8 mouse cellular contexts compared by ENCODE assay signal in the genomic region with DNA sequence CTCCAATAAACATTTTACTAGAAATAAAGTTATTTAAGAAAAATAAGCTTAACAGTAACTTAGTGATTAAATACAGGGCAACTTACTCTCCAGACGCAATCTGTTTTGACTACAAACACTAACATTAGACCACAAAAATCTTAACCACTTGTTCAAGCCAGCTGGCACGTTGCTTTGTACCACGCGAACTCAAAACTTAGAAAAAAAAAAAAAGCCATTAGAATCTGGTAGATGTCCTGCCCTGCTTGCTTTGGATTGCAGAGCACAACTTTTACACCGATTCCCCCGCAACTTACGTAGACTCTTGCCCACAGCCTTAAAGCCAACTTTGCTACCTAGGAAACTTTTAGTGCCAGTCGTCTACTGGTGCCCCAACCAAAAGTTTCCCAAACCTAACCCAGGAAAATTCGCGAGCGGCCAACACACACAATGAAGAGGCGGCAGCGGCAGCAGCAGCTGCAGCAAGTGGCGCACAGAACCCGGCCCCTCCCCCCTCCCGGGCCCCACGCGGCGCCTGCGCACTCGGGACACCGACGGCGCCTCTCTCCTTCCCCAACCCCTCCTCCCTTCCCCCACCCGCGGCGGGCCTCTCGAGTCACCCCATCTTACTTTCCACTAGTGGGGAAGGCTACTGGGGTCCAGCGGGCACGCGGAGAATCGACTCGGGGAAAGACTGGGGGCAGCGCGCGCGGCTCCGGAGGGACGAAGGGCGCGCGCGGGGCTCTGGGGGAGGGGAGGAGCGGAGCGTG. TPM values are rescaled to one million over a fixed set of nuclear protein-coding genes. Genes with fewer than 3 reads are reported as not detected.
DNase-seq lines count a peak whose midpoint lies in the region; ATAC-seq and TF ChIP-seq lines count a peak whose summit lies in the region.

No protein-coding gene starts in this region.

- H3K9ac ChIP-seq in heart, embryonic 15.5 days: peak overlapping the region; percentile 95
- H3K9ac ChIP-seq in liver, embryonic 14.5 days (replicated peaks): peak overlapping the region; percentile 92
- H3K9ac ChIP-seq in stomach, embryonic 16.5 days (ENCODE audit: low read length): peak overlapping the region; percentile 99

- DNase-seq in CD4-positive, CD25-positive, alpha-beta regulatory T cell, adult 2 months (ENCODE audit: low read depth, low spot score): peak; percentile 94
- peak; percentile 75 for DNase-seq in c-Kit-negative CD71-positive TER-119-positive erythroid progenitor cells, embryonic 14.5 days (ENCODE audit: low read depth, low spot score)
- DNase-seq in forebrain, embryonic 10.5 days (ENCODE audit: extremely low spot score, low spot score): peak; percentile 88
- peak; percentile 90 to 97 for DNase-seq in kidney, postnatal 36 days
- DNase-seq in liver, embryonic 14.5 days (ENCODE audit: low read depth in 3 of 3, low spot score in 3 of 3): peak; percentile 64 to 75 (median 66)
- peak; percentile 90 for DNase-seq in neural tube, embryonic 10.5 days (ENCODE audit: extremely low spot score, low spot score)

- H3K27me3 ChIP-seq in forebrain, embryonic 10.5 days (ENCODE audit: poor library complexity, severe bottlenecking): no peaks in the 10 kb centered on the region
- H3K27me3 ChIP-seq in heart, embryonic 15.5 days: no peaks in the 10 kb centered on the region
- H3K27me3 ChIP-seq in liver, embryonic 14.5 days (ENCODE audit: control insufficient read depth, insufficient read depth, low read length): no peaks in the 10 kb centered on the region
- H3K27me3 ChIP-seq in stomach, embryonic 16.5 days (ENCODE audit: control insufficient read depth, insufficient read depth, low read length): no peaks in the 10 kb centered on the region

- H3K27ac ChIP-seq in forebrain, embryonic 10.5 days: peak overlapping the region; percentile 100
- peak overlapping the region; percentile 96 for H3K27ac ChIP-seq in heart, embryonic 15.5 days
- H3K27ac ChIP-seq in liver, embryonic 14.5 days: peak overlapping the region; percentile 58
- H3K27ac ChIP-seq in stomach, embryonic 16.5 days (ENCODE audit: low read length): peak overlapping the region; percentile 97

- TF ChIP-seq CTCF in liver, embryonic 14.5 days (IDR thresholded peaks at IDR 0.05; ENCODE audit: low read depth): no peak

- H3K36me3 ChIP-seq in forebrain, embryonic 10.5 days (replicated peaks): peaks cover 64% of the 10 kb centered on the region
- H3K36me3 ChIP-seq in heart, embryonic 15.5 days: peaks cover 22% of the 10 kb centered on the region
- peaks cover 40% of the 10 kb centered on the region for H3K36me3 ChIP-seq in liver, embryonic 14.5 days (replicated peaks; ENCODE audit: control insufficient read depth, insufficient read depth, low read depth)
- H3K36me3 ChIP-seq in stomach, embryonic 16.5 days (ENCODE audit: control insufficient read depth, insufficient read depth, low read length): peaks cover 12% of the 10 kb centered on the region

- no peak for TF ChIP-seq EP300 in liver, embryonic 14.5 days (IDR thresholded peaks at IDR 0.05; ENCODE audit: low read depth)

- H3K9me3 ChIP-seq in forebrain, embryonic 10.5 days: no peaks in the 10 kb centered on the region
- no peaks in the 10 kb centered on the region for H3K9me3 ChIP-seq in heart, embryonic 15.5 days (replicated peaks)
- H3K9me3 ChIP-seq in liver, embryonic 14.5 days (ENCODE audit: control insufficient read depth, low read length): no peaks in the 10 kb centered on the region
- no peaks in the 10 kb centered on the region for H3K9me3 ChIP-seq in stomach, embryonic 16.5 days (replicated peaks; ENCODE audit: control insufficient read depth, low read length)

- peak overlapping the region; percentile 97 for H3K4me3 ChIP-seq in forebrain, embryonic 10.5 days
- peak overlapping the region; percentile 76 for H3K4me3 ChIP-seq in heart, embryonic 15.5 days
- peak overlapping the region; percentile 95 to 96 for H3K4me3 ChIP-seq in liver, embryonic 14.5 days (ENCODE audit: insufficient read depth in 1 of 2, low read depth in 2 of 2, low read length in 2 of 2)
- peak overlapping the region; percentile 91 for H3K4me3 ChIP-seq in stomach, embryonic 16.5 days (replicated peaks; ENCODE audit: low read length)

- under 1% methylated on average over 45 of the region's 45 CpGs for WGBS in forebrain, embryonic 10.5 days
- 1% methylated on average over 41 of the region's 45 CpGs for WGBS in heart, embryonic 15.5 days
- under 1% methylated on average over 39 of the region's 45 CpGs for WGBS in liver, embryonic 14.5 days (ENCODE audit: insufficient replicate concordance)
- WGBS in stomach, embryonic 16.5 days: under 1% methylated on average over 45 of the region's 45 CpGs

- peak overlapping the region; percentile 88 for H3K4me2 ChIP-seq in heart, embryonic 15.5 days
- peak overlapping the region; percentile 95 for H3K4me2 ChIP-seq in liver, embryonic 14.5 days (ENCODE audit: low read depth)
- peak overlapping the region; percentile 74 for H3K4me2 ChIP-seq in stomach, embryonic 16.5 days (ENCODE audit: low read depth, low read length)

- peaks cover 39% of the 10 kb centered on the region for H3K4me1 ChIP-seq in forebrain, embryonic 10.5 days
- H3K4me1 ChIP-seq in heart, embryonic 15.5 days (replicated peaks): peaks cover 36% of the 10 kb centered on the region
- H3K4me1 ChIP-seq in liver, embryonic 14.5 days (replicated peaks; ENCODE audit: control insufficient read depth in 2 of 2, insufficient read depth in 2 of 2, low read length in 1 of 2): peaks cover 3 to 12% of the 10 kb centered on the region in 2 experiments
- H3K4me1 ChIP-seq in stomach, embryonic 16.5 days (ENCODE audit: control insufficient read depth, insufficient read depth, low read length): 0 out of 2 replicates have a peak, but pooled peaks cover 6% of the 10 kb centered on the region

- peak; percentile 38 for ATAC-seq in heart, embryonic 15.5 days (replicated peaks; ENCODE audit: insufficient number of reproducible peaks, insufficient read depth, low FRiP score, low read depth)
- ATAC-seq in liver, embryonic 14.5 days (ENCODE audit: insufficient read depth): peak; percentile 44
- ATAC-seq in stomach, embryonic 16.5 days (ENCODE audit: insufficient read depth, low FRiP score): peak; percentile 34

RNA-seq across cellular contexts. Expression of a gene that starts 1.3 kb away (rescaled TPM):
- polyA plus RNA-seq in forebrain, embryonic 10.5 days (2016; fragmentation: Nextera tagmentation; extraction: Ambion mirVana): 246 and 247 TPM in 2 replicates
- polyA plus RNA-seq in heart, embryonic 15.5 days (2015; fragmentation: Nextera tagmentation; extraction: Ambion mirVana): 77.5 and 93.8 TPM in 2 replicates
- 77.5 and 115 TPM in 2 replicates for polyA plus RNA-seq in liver, embryonic 14.5 days (2012; rRNA removed)
- 49.2 and 57.2 TPM in 2 replicates for polyA plus RNA-seq in liver, embryonic 14.5 days (2014; fragmentation: Nextera tagmentation; extraction: Ambion mirVana)
- polyA plus RNA-seq in stomach, embryonic 16.5 days (2015; fragmentation: Nextera tagmentation; extraction: Ambion mirVana): 120 and 123 TPM in 2 replicates

RNA-seq across cellular contexts. Expression of a gene that starts 1.6 kb away (rescaled TPM):
- 62.8 and 66.9 TPM in 2 replicates for polyA plus RNA-seq in forebrain, embryonic 10.5 days (2016; fragmentation: Nextera tagmentation; extraction: Ambion mirVana)
- polyA plus RNA-seq in heart, embryonic 15.5 days (2015; fragmentation: Nextera tagmentation; extraction: Ambion mirVana): 22.7 and 28.7 TPM in 2 replicates
- polyA plus RNA-seq in liver, embryonic 14.5 days (2012; rRNA removed): 9.5 and 14.3 TPM in 2 replicates
- polyA plus RNA-seq in liver, embryonic 14.5 days (2014; fragmentation: Nextera tagmentation; extraction: Ambion mirVana): 14.7 and 15.1 TPM in 2 replicates
- polyA plus RNA-seq in stomach, embryonic 16.5 days (2015; fragmentation: Nextera tagmentation; extraction: Ambion mirVana): 42.2 and 48.3 TPM in 2 replicates

RNA-seq across cellular contexts. Expression of a gene that starts 59.3 kb away (rescaled TPM):
- polyA plus RNA-seq in forebrain, embryonic 10.5 days (2016; fragmentation: Nextera tagmentation; extraction: Ambion mirVana): 1.7 and 2.2 TPM in 2 replicates
- polyA plus RNA-seq in heart, embryonic 15.5 days (2015; fragmentation: Nextera tagmentation; extraction: Ambion mirVana): 0.52 and 0.84 TPM in 2 replicates
- 1.5 and 2.3 TPM in 2 replicates for polyA plus RNA-seq in liver, embryonic 14.5 days (2012; rRNA removed)
- 0.25 and 0.47 TPM in 2 replicates for polyA plus RNA-seq in liver, embryonic 14.5 days (2014; fragmentation: Nextera tagmentation; extraction: Ambion mirVana)
- 0.69 and 1.4 TPM in 2 replicates for polyA plus RNA-seq in stomach, embryonic 16.5 days (2015; fragmentation: Nextera tagmentation; extraction: Ambion mirVana)

RNA-seq across cellular contexts. Expression of a gene that starts 59.4 kb away (rescaled TPM):
- 200 and 207 TPM in 2 replicates for polyA plus RNA-seq in forebrain, embryonic 10.5 days (2016; fragmentation: Nextera tagmentation; extraction: Ambion mirVana)
- 94.3 and 128 TPM in 2 replicates for polyA plus RNA-seq in heart, embryonic 15.5 days (2015; fragmentation: Nextera tagmentation; extraction: Ambion mirVana)
- 68.1 and 157 TPM in 2 replicates for polyA plus RNA-seq in liver, embryonic 14.5 days (2012; rRNA removed)
- polyA plus RNA-seq in liver, embryonic 14.5 days (2014; fragmentation: Nextera tagmentation; extraction: Ambion mirVana): 62.4 and 64.4 TPM in 2 replicates
- 34.4 and 39.1 TPM in 2 replicates for polyA plus RNA-seq in stomach, embryonic 16.5 days (2015; fragmentation: Nextera tagmentation; extraction: Ambion mirVana)

Comparison
In these comparisons a context has a peak if more than half of its experiments do, and no peak if none do; other contexts are left out.
1. Peak in every context shown above with its lines: DNase-seq, ATAC-seq, H3K4me3 ChIP-seq and H3K27ac ChIP-seq.